Mouse (Mus musculus) embryonic fibroblast, embryonic 13.5 days (primary cell): ENCODE data around the gene Gon4l. TPM values are rescaled to one million over a fixed set of nuclear protein-coding genes. Genes with fewer than 3 reads are reported as not detected.

Experiments
- H3K27ac ChIP-seq: 2 replicates; pipeline ENCODE4 v1.5.1; 2012; ENCODE audit warnings: low read length, control low read depth, inconsistent platforms; ENCODE audit not compliant: insufficient read depth
- H3K4me1 ChIP-seq: 2 replicates; pipeline ENCODE4 v1.6.1; 2011; ENCODE audit warnings: low read length; ENCODE audit not compliant: control insufficient read depth, insufficient read depth
- H3K4me3 ChIP-seq: 2 replicates; pipeline ENCODE4 v1.5.1; 2011; ENCODE audit warnings: mild to moderate bottlenecking, control low read depth, low read length; ENCODE audit not compliant: insufficient read depth
- CTCF ChIP-seq: IDR thresholded peaks from 2 replicates; pipeline ENCODE4 v1.5.1; 2011; ENCODE audit warnings: mild to moderate bottlenecking, control low read depth, low read length, moderate library complexity, borderline replicate concordance; ENCODE audit not compliant: insufficient read depth
- POLR2A ChIP-seq: IDR thresholded peaks from 2 replicates; pipeline ENCODE4 v1.6.1; 2011; ENCODE audit warnings: low read depth, mild to moderate bottlenecking, control low read depth, low read length, moderate library complexity
- polyA plus RNA-seq: library from polyadenylated mRNA; stranded (reverse); fragments of >200 nt; gene quantifications from 2 replicates; pipeline ENCODE4 v1.2.4, GENCODE M21; 2011; ENCODE audit warnings: low read depth; ENCODE audit not compliant: missing spikeins, insufficient read length

Gon4l gene
- polyA plus RNA-seq, 1 experiment, result 34.8 TPM

- no peak for TF ChIP-seq CTCF
- no peak for TF ChIP-seq POLR2A
- no peak overlapping the region for H3K4me3 ChIP-seq
- no peak overlapping the region for H3K27ac ChIP-seq
- no peaks in the 10 kb centered on the region for H3K4me1 ChIP-seq
Measured at GRCm38 (mm10) chr3:88944109-88944508, 109.1 kb downstream of the Gon4l start.

DNA sequence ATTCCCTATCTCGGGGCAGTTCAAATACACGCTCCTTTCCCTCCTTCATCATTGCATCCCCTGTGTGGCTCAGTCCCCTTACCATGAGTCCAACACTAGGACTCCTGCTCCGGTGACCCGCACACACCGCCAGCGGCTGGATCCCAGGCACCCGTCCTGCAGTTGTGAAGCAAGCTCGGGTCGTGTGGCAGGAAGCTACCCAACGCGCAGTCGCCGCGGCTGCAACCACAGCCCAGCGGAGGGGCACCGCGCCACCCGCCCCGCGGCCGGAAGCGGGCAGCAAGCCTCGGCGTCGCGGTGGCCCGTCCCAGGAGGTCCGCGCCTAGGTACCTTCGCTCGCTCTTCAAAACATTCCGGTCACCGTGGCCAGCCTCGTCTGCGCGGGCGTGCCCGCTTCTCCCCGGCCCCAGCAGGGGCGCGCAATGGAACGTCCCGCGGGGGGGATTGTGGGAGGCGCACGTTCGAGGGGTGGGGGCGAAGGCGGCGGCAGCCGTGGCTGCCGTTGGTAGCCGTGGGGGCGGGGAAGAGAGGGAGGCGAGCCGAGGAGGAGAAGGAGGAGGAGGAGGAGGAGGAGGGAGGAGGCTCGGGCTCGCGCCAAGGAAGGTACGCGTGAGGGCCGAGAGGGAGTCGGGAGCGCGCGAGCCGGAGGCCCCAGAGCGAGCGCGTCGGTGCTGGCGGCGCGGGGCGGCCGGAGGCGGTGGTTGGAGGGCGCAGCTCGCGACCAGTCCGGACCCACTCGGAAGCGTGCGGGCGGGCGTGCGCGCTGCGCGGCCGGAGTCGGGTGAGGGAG lies 115.0 kb downstream of the Gon4l start:
- Histone ChIP-seq H3K4me1 (peaks cover 3% of the 10 kb centered on the region; the same call in 1 of the 2 replicates), H3K27ac (peak overlapping the region; percentile 94), H3K4me3 (peak overlapping the region; percentile 71)
- TF ChIP-seq CTCF (no peak), POLR2A (peak; percentile 98)

GRCm38 (mm10) chr3:88950576-88951326 lies 115.7 kb downstream of the Gon4l start, which contains the start of the genes Ash1l and Dap3:
Ash1l (plus strand) TSS chr3:88950622.
Dap3 (minus strand) TSS chr3:88951181.
- TF ChIP-seq POLR2A (peak; percentile 57), CTCF (no peak)
- Histone ChIP-seq H3K4me1 (peaks cover 3% of the 10 kb centered on the region; the same call in 1 of the 2 replicates), H3K4me3 (peak within 1 kb of the TSS; percentile 92), H3K27ac (peak within 1 kb of the TSS; percentile 96)

GRCm38 (mm10) chr3:88951327-88951800 lies 116.3 kb downstream of the Gon4l start:
- Histone ChIP-seq H3K4me3 (peak overlapping the region; percentile 92), H3K4me1 (peaks cover 3% of the 10 kb centered on the region; the same call in 1 of the 2 replicates), H3K27ac (peak overlapping the region; percentile 96)
- no peak for TF ChIP-seq CTCF

- Histone ChIP-seq H3K27ac (no peak overlapping the region), H3K4me3 (no peak overlapping the region), H3K4me1 (peaks cover 3% of the 10 kb centered on the region; the same call in 1 of the 2 replicates)
- TF ChIP-seq CTCF, result no peak
- TF ChIP-seq POLR2A, result no peak
Measured at GRCm38 (mm10) chr3:88953246-88953645, 118.2 kb downstream of the Gon4l start.

- Histone ChIP-seq H3K27ac (no peak overlapping the region), H3K4me3 (no peak overlapping the region), H3K4me1 (peaks cover 3% of the 10 kb centered on the region; the same call in 1 of the 2 replicates)
- TF ChIP-seq POLR2A (no peak), CTCF (no peak)
Measured at GRCm38 (mm10) chr3:88953736-88954135, 118.7 kb downstream of the Gon4l start.

Other genes starting within 250 kb of the Gon4l start
- gene Arhgef2, start 229.3 kb upstream of the Gon4l start, polyA plus RNA-seq, result 174 and 210 TPM in 2 replicates
- not detected in 2 replicates for gene Rxfp4, start 182.1 kb upstream of the Gon4l start, polyA plus RNA-seq
- 64.1 and 68.9 TPM in 2 replicates for gene Khdc4, start 149.4 kb upstream of the Gon4l start, polyA plus RNA-seq
- gene Rit1, start 118.4 kb upstream of the Gon4l start, polyA plus RNA-seq, result 52.1 and 57.8 TPM in 2 replicates
- gene Syt11, start 60.1 kb upstream of the Gon4l start, polyA plus RNA-seq, result 18.9 and 29.2 TPM in 2 replicates
- 21.5 and 27.5 TPM in 2 replicates for gene Msto1, start 78.8 kb downstream of the Gon4l start, polyA plus RNA-seq
- gene Ash1l, start 115.4 kb downstream of the Gon4l start, polyA plus RNA-seq, result 47.4 and 50.1 TPM in 2 replicates
- gene Dap3, start 116.0 kb downstream of the Gon4l start, polyA plus RNA-seq, result 111 and 136 TPM in 2 replicates